Mouse (Mus musculus): ENCODE results near the gene Bcl2l2. TPM values are rescaled to one million over a fixed set of nuclear protein-coding genes. Genes with fewer than 3 reads are reported as not detected.

Bcl2l2 gene
- polyA plus RNA-seq, 1 experiment from 2014 or later = 3.2 TPM

GRCm38 (mm10) chr14:54903641-54904040, 20.5 kb downstream of the Bcl2l2 start:
- 94% methylated on average over 4 of the region's 4 CpGs for WGBS
- Histone ChIP-seq H3K27ac (ENCODE audit: low read depth, low read length) (no peak overlapping the region), H3K27me3 (ENCODE audit: control insufficient read depth, insufficient read depth, low read length) (no peaks in the 10 kb centered on the region), H3K9ac (ENCODE audit: low read length) (no peak overlapping the region), H3K9me3 (ENCODE audit: control insufficient read depth, low read length) (no peaks in the 10 kb centered on the region), H3K4me3 (ENCODE audit: low read depth, low read length) (no peak overlapping the region), H3K4me2 (ENCODE audit: low read depth, low read length, severe bottlenecking) (no peak overlapping the region), H3K4me1 (replicated peaks; ENCODE audit: control insufficient read depth, insufficient read depth, low read length) (no peaks in the 10 kb centered on the region), H3K36me3 (ENCODE audit: control insufficient read depth, insufficient read depth, low read length) (peaks cover 3% of the 10 kb centered on the region; the same call in 1 of the 2 replicates)
- DNase-seq (ENCODE audit: low spot score) = no peak
- ATAC-seq (replicated peaks; ENCODE audit: low FRiP score) = no peak

- H3K9me3 ChIP-seq (ENCODE audit: control insufficient read depth, low read length) = no peaks in the 10 kb centered on the region
- no peaks in the 10 kb centered on the region for H3K27me3 ChIP-seq (ENCODE audit: control insufficient read depth, insufficient read depth, low read length)
- peaks cover 3% of the 10 kb centered on the region; the same call in 1 of the 2 replicates for H3K36me3 ChIP-seq (ENCODE audit: control insufficient read depth, insufficient read depth, low read length)
- H3K4me3 ChIP-seq (ENCODE audit: low read depth, low read length) = no peak overlapping the region
- H3K27ac ChIP-seq (ENCODE audit: low read depth, low read length) = no peak overlapping the region
- no peak overlapping the region for H3K9ac ChIP-seq (ENCODE audit: low read length)
- DNase-seq (ENCODE audit: low spot score) = no peak
- no peak for ATAC-seq (replicated peaks; ENCODE audit: low FRiP score)
- H3K4me2 ChIP-seq (ENCODE audit: low read depth, low read length, severe bottlenecking) = no peak overlapping the region
- WGBS = 77% methylated on average over 7 of the region's 7 CpGs
- H3K4me1 ChIP-seq (replicated peaks; ENCODE audit: control insufficient read depth, insufficient read depth, low read length) = peaks cover 6% of the 10 kb centered on the region
Observed at GRCm38 (mm10) chr14:54908682-54909081, 25.5 kb downstream of the Bcl2l2 start.

- peak overlapping the region; percentile 100 for H3K4me2 ChIP-seq (ENCODE audit: low read depth, low read length, severe bottlenecking)
- peaks cover under 1% of the 10 kb centered on the region; the same call in 1 of the 2 replicates for H3K36me3 ChIP-seq (ENCODE audit: control insufficient read depth, insufficient read depth, low read length)
- peak overlapping the region; percentile 53 for H3K27ac ChIP-seq (ENCODE audit: low read depth, low read length)
- H3K9ac ChIP-seq (ENCODE audit: low read length) = peak overlapping the region; percentile 92
- peaks cover 6% of the 10 kb centered on the region for H3K4me1 ChIP-seq (replicated peaks; ENCODE audit: control insufficient read depth, insufficient read depth, low read length)
- DNase-seq (ENCODE audit: low spot score) = peak; percentile 68
- no peaks in the 10 kb centered on the region for H3K9me3 ChIP-seq (ENCODE audit: control insufficient read depth, low read length)
- WGBS = 2% methylated on average over 65 of the region's 69 CpGs
- ATAC-seq (replicated peaks; ENCODE audit: low FRiP score) = peak; percentile 57
- peak overlapping the region; percentile 88 for H3K4me3 ChIP-seq (ENCODE audit: low read depth, low read length)
- no peaks in the 10 kb centered on the region for H3K27me3 ChIP-seq (ENCODE audit: control insufficient read depth, insufficient read depth, low read length)
Observed at GRCm38 (mm10) chr14:54912109-54912850, 29.1 kb downstream of the Bcl2l2 start.

- WGBS = under 1% methylated on average over 28 of the region's 28 CpGs
- peak; percentile 89 for DNase-seq (ENCODE audit: low spot score)
- ATAC-seq (replicated peaks; ENCODE audit: low FRiP score) = peak; percentile 95
- Histone ChIP-seq H3K27ac (ENCODE audit: low read depth, low read length) (peak within 1 kb of the TSS; percentile 53), H3K4me1 (replicated peaks; ENCODE audit: control insufficient read depth, insufficient read depth, low read length) (peaks cover 6% of the 10 kb centered on the region), H3K9me3 (ENCODE audit: control insufficient read depth, low read length) (no peaks in the 10 kb centered on the region), H3K4me2 (ENCODE audit: low read depth, low read length, severe bottlenecking) (peak within 1 kb of the TSS; percentile 100), H3K9ac (ENCODE audit: low read length) (peak within 1 kb of the TSS; percentile 92), H3K27me3 (ENCODE audit: control insufficient read depth, insufficient read depth, low read length) (no peaks in the 10 kb centered on the region), H3K36me3 (ENCODE audit: control insufficient read depth, insufficient read depth, low read length) (no peaks in the 10 kb centered on the region; the same call in 1 of the 2 replicates), H3K4me3 (ENCODE audit: low read depth, low read length) (peak within 1 kb of the TSS; percentile 88)
Observed at GRCm38 (mm10) chr14:54912886-54913285, 29.7 kb downstream of the Bcl2l2 start, which contains the start of gene Slc22a17. Gene Slc22a17 (minus strand): TSS chr14:54913132.

- no peaks in the 10 kb centered on the region for H3K27me3 ChIP-seq (ENCODE audit: control insufficient read depth, insufficient read depth, low read length)
- H3K9me3 ChIP-seq (ENCODE audit: control insufficient read depth, low read length) = no peaks in the 10 kb centered on the region
- peak overlapping the region; percentile 92 for H3K9ac ChIP-seq (ENCODE audit: low read length)
- H3K27ac ChIP-seq (ENCODE audit: low read depth, low read length) = peak overlapping the region; percentile 53; the same call in 1 of the 2 replicates
- WGBS = 17% methylated on average over 10 of the region's 10 CpGs
- peaks cover 6% of the 10 kb centered on the region for H3K4me1 ChIP-seq (replicated peaks; ENCODE audit: control insufficient read depth, insufficient read depth, low read length)
- ATAC-seq (replicated peaks; ENCODE audit: low FRiP score) (peak; percentile 6; the same call in 1 of the 2 replicates), DNase-seq (ENCODE audit: low spot score) (no peak)
- peak overlapping the region; percentile 100 for H3K4me2 ChIP-seq (ENCODE audit: low read depth, low read length, severe bottlenecking)
- no peaks in the 10 kb centered on the region; the same call in 1 of the 2 replicates for H3K36me3 ChIP-seq (ENCODE audit: control insufficient read depth, insufficient read depth, low read length)
- H3K4me3 ChIP-seq (ENCODE audit: low read depth, low read length) = peak overlapping the region; percentile 88
Observed at GRCm38 (mm10) chr14:54913343-54913742, 30.2 kb downstream of the Bcl2l2 start.

- Histone ChIP-seq H3K36me3 (ENCODE audit: control insufficient read depth, insufficient read depth, low read length) (peaks cover 25% of the 10 kb centered on the region), H3K4me1 (replicated peaks; ENCODE audit: control insufficient read depth, insufficient read depth, low read length) (peaks cover 2% of the 10 kb centered on the region; the same call in 1 of the 2 replicates)
- DNase-seq (ENCODE audit: low spot score) = no peak
Observed at GRCm38 (mm10) chr14:54920076-54920685, 37.0 kb downstream of the Bcl2l2 start.

GRCm38 (mm10) chr14:54924641-54925348, 41.6 kb downstream of the Bcl2l2 start:
- peak overlapping the region; percentile 95 for H3K9ac ChIP-seq (ENCODE audit: low read length)
- H3K36me3 ChIP-seq (ENCODE audit: control insufficient read depth, insufficient read depth, low read length) = peaks cover 25% of the 10 kb centered on the region
- H3K9me3 ChIP-seq (ENCODE audit: control insufficient read depth, low read length) = peaks cover 14% of the 10 kb centered on the region
- peak overlapping the region; percentile 98 for H3K27ac ChIP-seq (ENCODE audit: low read depth, low read length)
- H3K4me2 ChIP-seq (ENCODE audit: low read depth, low read length, severe bottlenecking) = peak overlapping the region; percentile 96
- 6% methylated on average over 7 of the region's 7 CpGs for WGBS
- DNase-seq (ENCODE audit: low spot score) (peak; percentile 77), ATAC-seq (replicated peaks; ENCODE audit: low FRiP score) (peak; percentile 60)
- H3K4me3 ChIP-seq (ENCODE audit: low read depth, low read length) = peak overlapping the region; percentile 52
- H3K27me3 ChIP-seq (ENCODE audit: control insufficient read depth, insufficient read depth, low read length) = no peaks in the 10 kb centered on the region
- peaks cover 14% of the 10 kb centered on the region; the same call in 1 of the 2 replicates for H3K4me1 ChIP-seq (replicated peaks; ENCODE audit: control insufficient read depth, insufficient read depth, low read length)

More at GRCm38 (mm10) chr14:54920076-54920685, 37.0 kb downstream of the Bcl2l2 start:
- ATAC-seq (replicated peaks; ENCODE audit: low FRiP score) = no peak
- Histone ChIP-seq H3K27ac (ENCODE audit: low read depth, low read length) (no peak overlapping the region), H3K4me2 (ENCODE audit: low read depth, low read length, severe bottlenecking) (no peak overlapping the region), H3K9ac (ENCODE audit: low read length) (no peak overlapping the region), H3K9me3 (ENCODE audit: control insufficient read depth, low read length) (peaks cover 14% of the 10 kb centered on the region), H3K27me3 (ENCODE audit: control insufficient read depth, insufficient read depth, low read length) (no peaks in the 10 kb centered on the region), H3K4me3 (ENCODE audit: low read depth, low read length) (no peak overlapping the region)
- WGBS = 94% methylated on average over 16 of the region's 16 CpGs

Measured in forebrain, embryonic 11.5 days (tissue).